8 mouse cellular contexts compared by ENCODE assay signal in the genomic region with DNA sequence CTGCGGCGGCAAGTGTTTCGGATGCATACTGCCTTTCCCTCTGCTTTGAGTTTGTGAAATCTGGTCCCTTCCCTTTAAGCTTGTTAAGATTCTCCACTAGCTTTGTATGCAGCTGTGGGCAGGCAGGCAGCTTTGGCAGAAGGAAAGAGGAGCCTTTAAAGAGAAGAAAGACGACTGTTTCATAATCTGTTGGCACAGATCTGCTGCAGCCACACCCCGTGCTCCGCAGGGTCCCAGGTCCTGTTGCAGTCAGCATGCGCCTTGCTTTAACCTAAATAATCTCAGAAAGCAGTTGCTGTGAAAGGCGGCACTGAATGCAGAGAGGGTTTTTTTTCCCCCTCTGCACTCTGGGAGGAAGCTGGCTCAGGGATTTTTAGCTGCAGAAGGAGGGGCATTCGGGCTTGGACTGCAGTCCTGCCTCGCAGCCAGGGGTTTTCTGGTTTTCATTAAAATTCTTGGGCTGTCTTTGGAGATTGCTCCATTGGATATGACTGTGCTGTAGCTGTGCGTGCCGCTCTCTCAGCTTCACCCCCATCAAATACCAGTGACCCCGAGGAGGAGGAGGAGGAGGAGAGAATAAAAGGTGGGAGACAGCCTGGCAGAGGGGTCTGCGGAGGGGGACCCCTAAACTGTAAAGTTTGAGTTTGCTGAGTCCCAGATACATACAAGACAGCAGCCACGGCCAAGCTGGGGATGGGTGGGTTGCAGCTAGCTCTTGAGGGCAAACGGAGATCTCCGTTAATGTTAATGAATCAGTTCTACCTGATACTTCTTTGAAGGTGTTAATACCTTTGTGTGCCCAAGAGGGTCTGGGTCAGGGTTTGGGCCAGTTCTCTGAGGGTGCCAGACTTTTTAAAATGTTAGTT. TPM values are rescaled to one million over a fixed set of nuclear protein-coding genes. Genes with fewer than 3 reads are reported as not detected.
DNase-seq lines count a peak whose midpoint lies in the region; ATAC-seq and TF ChIP-seq lines count a peak whose summit lies in the region.

No protein-coding gene starts in this region.

- no peaks in the 10 kb centered on the region for H3K9me3 ChIP-seq in E14TG2a.4 (ENCODE audit: low read length)
- no peaks in the 10 kb centered on the region for H3K9me3 ChIP-seq in lung, embryonic 14.5 days (ENCODE audit: low read depth, low read length)

- peak overlapping the region; percentile 38; the same call in 1 of the 2 replicates for H3K9ac ChIP-seq in lung, embryonic 14.5 days

- ATAC-seq in lung, embryonic 14.5 days (ENCODE audit: insufficient read depth) = peak; percentile 75
- ATAC-seq in CD4-positive, CD25-positive, alpha-beta regulatory T cell, adult 4 months = no peak

- H3K4me2 ChIP-seq in lung, embryonic 14.5 days = peak overlapping the region; percentile 54

- H3K27me3 ChIP-seq in E14TG2a.4 (ENCODE audit: insufficient read depth, low read length) = no peaks in the 10 kb centered on the region
- H3K27me3 ChIP-seq in lung, embryonic 14.5 days (ENCODE audit: insufficient read depth, low read length) = no peaks in the 10 kb centered on the region

- no peak for TF ChIP-seq CTCF in E14TG2a.4 (conservative IDR thresholded peaks at IDR 0.05; ENCODE audit: low read length)
- TF ChIP-seq CTCF in lung, embryonic 14.5 days (IDR thresholded peaks at IDR 0.05; ENCODE audit: low read depth) = no peak

- H3K27ac ChIP-seq in lung, embryonic 14.5 days (ENCODE audit: low read depth) = peak overlapping the region; percentile 79; the same call in 1 of the 2 replicates

- H3K4me3 ChIP-seq in E14TG2a.4 (replicated peaks; ENCODE audit: low read length) = peak overlapping the region; percentile 26; the same call in 1 of the 2 replicates
- peak overlapping the region; percentile 18 for H3K4me3 ChIP-seq in lung, embryonic 14.5 days (ENCODE audit: low read depth, low read length)

- H3K4me1 ChIP-seq in E14TG2a.4 (replicated peaks; ENCODE audit: low read depth, low read length) = peaks cover 26% of the 10 kb centered on the region
- no peaks in the 10 kb centered on the region for H3K4me1 ChIP-seq in lung, embryonic 14.5 days (ENCODE audit: insufficient read depth)

- DNase-seq in cerebellum, adult 9-10 months = peak; percentile 77
- peak; percentile 85 for DNase-seq in forelimb bud, embryonic 11.5 days (ENCODE audit: low read depth, low spot score)
- peak; percentile 36 to 60 for DNase-seq in heart, postnatal 36 days
- DNase-seq in layer of hippocampus, adult 18-20 months (ENCODE audit: low spot score in 2 of 2) = peak; percentile 55 to 66
- DNase-seq in lung, embryonic 14.5 days = peak; percentile 75
- DNase-seq in retina, postnatal 1 day = peak; percentile 40

- intact Hi-C loops in heart, postnatal 36 days (cut with DNase I) = no loop called here

- peaks cover 3% of the 10 kb centered on the region; the same call in 1 of the 2 replicates for H3K36me3 ChIP-seq in E14TG2a.4 (ENCODE audit: insufficient read depth, low read length)
- no peaks in the 10 kb centered on the region for H3K36me3 ChIP-seq in lung, embryonic 14.5 days (ENCODE audit: insufficient read depth)

- 21% methylated on average over 17 of the region's 17 CpGs for WGBS in lung, embryonic 14.5 days

RNA-seq across cellular contexts. Expression of a gene that starts 35.9 kb away (rescaled TPM):
- total RNA-seq in heart, postnatal 36 days (2021) = 10 to 100 TPM in 1 of 2 experiments, 1 to 10 TPM in 1; 8.8 to 24.1 TPM
- 10 to 100 TPM; 39.3 to 41.5 TPM for total RNA-seq in layer of hippocampus, adult 18-20 months (2021)
- polyA plus RNA-seq in lung, embryonic 14.5 days (2014; fragmentation: Nextera tagmentation; extraction: Ambion mirVana) = 5.6 and 6.5 TPM in 2 replicates
- polyA plus RNA-seq in CD4-positive, CD25-positive, alpha-beta regulatory T cell, adult 4 months (2017; shearing (Covaris generic)) = under 1 TPM in 1 of 2 experiments, not detected in 1; 0.60 TPM
